Mouse (Mus musculus) megakaryocyte, embryonic 14.5 days (primary cell): ENCODE data around the gene H2-M9.

ENCODE experiments used
- FLI1 ChIP-seq: IDR thresholded peaks from 2 replicates; pipeline ENCODE4 v1.6.1; 2012; ENCODE audit warnings: low read length, inconsistent platforms, mixed read lengths
- GATA1 ChIP-seq: IDR thresholded peaks from 3 replicates; pipeline ENCODE4 v1.6.1; 2012; ENCODE audit warnings: mixed read lengths, low read length, inconsistent platforms, borderline replicate concordance

GRCm38 (mm10) chr17:36672119-36672518 lies 29.7 kb upstream of the H2-M9 start, which contains the start of gene H2-M1:
- no peak for TF ChIP-seq GATA1
- no peak for TF ChIP-seq FLI1
